Mouse (Mus musculus): ENCODE data around the gene Steap2.

Gene Steap2

DNA sequence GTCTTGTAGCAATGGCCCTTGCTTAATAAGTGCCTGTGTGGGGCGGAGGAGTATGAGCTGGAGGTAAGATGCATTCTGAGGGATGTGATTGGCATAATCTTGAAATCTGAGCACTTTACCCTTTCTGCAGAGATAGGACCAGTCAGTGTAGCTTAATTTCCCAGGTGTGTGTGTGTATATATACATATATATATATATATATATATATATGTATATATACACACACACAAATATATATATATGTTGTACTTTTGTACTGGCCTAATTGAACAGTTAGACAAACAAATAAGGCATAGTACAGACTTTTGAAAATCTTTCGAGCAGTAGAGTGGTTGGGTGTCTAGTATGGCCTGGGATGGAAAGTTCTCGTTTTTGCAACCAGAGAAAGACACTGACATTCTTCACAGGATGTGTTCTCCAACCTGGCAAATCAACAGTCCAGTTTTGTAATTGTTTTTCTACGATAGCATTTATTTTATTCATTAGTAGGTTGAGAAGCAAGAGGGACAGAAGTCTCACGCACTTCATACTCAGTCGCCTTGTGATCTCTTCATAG is 29.9 kb downstream of the Steap2 start:
- no peak for DNase-seq (ENCODE audit: low read depth, low spot score)

GRCm38 (mm10) chr5:5663655-5664370 is 30.6 kb downstream of the Steap2 start, which contains the start of gene Cfap69:
Gene Cfap69, minus strand, starts transcription at chr5:5664239.
- DNase-seq (ENCODE audit: low read depth, low spot score), result no peak

- no peak for DNase-seq (ENCODE audit: low read depth, low spot score)
These were observed 31.3 kb downstream of the Steap2 start for GRCm38 (mm10) chr5:5663057-5663456.

GRCm38 (mm10) chr5:5658680-5659079 is 35.7 kb downstream of the Steap2 start:
- no peak for DNase-seq (ENCODE audit: low read depth, low spot score)

GRCm38 (mm10) chr5:5657932-5658331 is 36.4 kb downstream of the Steap2 start:
- DNase-seq (ENCODE audit: low read depth, low spot score), result no peak

DNA sequence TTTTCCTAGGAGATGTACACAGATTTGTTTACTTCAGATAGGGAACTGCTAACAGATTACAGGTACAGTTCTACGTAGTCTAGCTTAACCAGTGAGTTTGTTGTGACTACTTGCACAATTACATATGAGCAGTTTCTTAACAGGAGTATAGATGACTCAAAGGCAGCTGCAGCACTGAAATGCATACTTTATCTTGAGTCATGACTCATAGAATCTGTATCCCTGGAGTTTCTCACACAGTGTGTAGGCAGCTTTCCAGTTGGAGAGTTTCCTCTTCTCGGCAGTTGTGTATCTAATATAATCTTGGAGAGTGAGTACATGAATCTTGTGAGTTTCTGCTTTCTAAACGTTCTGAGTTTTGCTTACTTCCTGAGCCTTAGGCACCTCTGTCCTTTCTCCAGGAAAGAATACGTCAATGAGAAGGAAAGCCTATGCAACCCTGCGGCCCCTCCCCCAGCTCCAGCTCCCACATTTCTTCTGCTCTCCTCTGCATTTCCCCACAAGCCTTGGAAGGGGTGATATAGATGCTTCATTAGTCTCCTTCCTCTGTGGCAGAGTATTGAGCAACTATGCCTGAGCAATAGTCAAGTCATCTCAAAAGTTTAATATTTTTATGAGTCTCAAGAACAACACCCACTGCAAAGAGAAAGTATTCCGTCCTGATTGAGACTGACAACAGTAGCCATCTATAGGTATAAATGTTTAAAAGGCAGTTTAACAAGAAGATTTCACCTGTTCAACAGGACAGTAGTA is 45.4 kb downstream of the Steap2 start:
- DNase-seq (ENCODE audit: low read depth, low spot score), result no peak

DNA sequence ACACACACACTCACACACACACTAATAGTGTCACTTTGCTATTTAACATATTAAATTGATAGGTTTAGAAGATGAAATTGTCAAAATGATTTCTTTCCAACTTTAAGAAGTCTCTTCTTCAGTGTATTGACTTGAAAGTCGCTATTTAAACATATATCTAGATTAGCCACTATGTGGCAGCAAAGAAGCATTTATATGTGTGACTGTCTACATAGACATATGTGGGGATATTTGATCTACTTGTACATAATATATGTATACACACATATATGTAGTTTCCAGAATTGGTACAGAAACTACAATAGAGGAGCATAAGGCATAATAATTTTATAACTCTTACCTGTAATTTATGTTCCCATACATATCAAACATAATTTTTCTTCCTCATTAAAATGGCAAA is 48.2 kb downstream of the Steap2 start:
- DNase-seq (ENCODE audit: low read depth, low spot score), result no peak

DNA sequence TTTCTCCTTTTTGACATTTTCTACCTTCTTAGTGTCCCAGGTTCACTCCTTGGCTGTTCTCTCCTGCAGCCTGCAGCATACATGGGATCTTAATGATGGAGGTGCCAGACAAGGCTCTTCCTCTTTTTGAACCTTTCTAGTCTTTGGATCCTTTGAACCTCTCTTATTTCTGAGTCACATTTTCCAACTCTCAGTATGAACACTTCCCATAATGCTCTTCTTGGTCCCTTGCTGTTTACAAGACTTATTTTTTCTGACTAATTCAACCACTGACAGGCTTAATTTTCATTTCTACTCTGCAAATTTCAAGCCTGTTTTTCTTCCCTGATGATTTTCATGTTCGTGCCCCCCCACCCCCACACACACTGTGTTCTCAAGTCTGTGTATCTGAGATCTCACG is 55.9 kb downstream of the Steap2 start:
- no peak for DNase-seq (ENCODE audit: low read depth, low spot score)

GRCm38 (mm10) chr5:5625491-5625890 is 68.9 kb downstream of the Steap2 start:
- no peak for DNase-seq (ENCODE audit: low read depth, low spot score)

GRCm38 (mm10) chr5:5618329-5618728 is 76.0 kb downstream of the Steap2 start:
- no peak for DNase-seq (ENCODE audit: low read depth, low spot score)
